Mouse (Mus musculus): Measurements from ENCODE around the gene Becn1.

DNA sequence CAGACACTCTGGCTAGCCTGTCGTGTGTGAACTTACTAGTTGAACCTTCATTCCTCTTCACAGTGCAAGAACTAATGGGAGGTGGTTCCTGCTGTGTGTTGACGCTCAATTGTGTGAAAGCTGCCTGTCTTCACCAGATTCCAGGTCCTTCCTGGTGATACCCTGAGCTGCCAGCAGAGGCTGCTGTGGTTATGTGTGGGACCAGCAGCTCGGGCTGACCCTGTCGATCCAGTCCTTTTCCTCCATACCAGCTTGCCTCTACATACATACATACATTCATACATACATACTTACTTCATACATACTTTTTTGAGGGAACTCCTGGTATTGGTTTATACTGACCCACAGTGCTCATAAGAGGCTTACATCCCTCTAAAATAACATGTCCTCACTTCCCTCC, 21.5 kb upstream of the Becn1 start:
- peak; percentile 97 for TF ChIP-seq CTCF (IDR thresholded peaks at IDR 0.05; ENCODE audit: low read depth)
- TF ChIP-seq EP300 (IDR thresholded peaks at IDR 0.05; ENCODE audit: low read depth) = no peak
